ENCODE assay signal across 10 mouse cellular contexts in genomic region chr5:144998491-144998890, GRCm38 (mm10). TPM values are rescaled to one million over a fixed set of nuclear protein-coding genes. Genes with fewer than 3 reads are reported as not detected.
DNase-seq lines count a peak whose midpoint lies in the region; ATAC-seq and TF ChIP-seq lines count a peak whose summit lies in the region.
"Had no signal": no experiment of that assay in that cellular context is flagged by ENCODE, and none has a peak within 500 bp of the region (broad histone marks: within the 10 kb centered on the region; RNA-seq: fewer than 3 reads in every experiment).

No protein-coding gene starts in this region.

- no peaks in the 10 kb centered on the region for H3K4me1 ChIP-seq in forebrain, embryonic 14.5 days (ENCODE audit: control insufficient read depth, insufficient read depth, low read length)
- no peaks in the 10 kb centered on the region for H3K4me1 ChIP-seq in forebrain, embryonic 13.5 days
- H3K4me1 ChIP-seq in midbrain, postnatal 0 days (ENCODE audit: insufficient read depth, low read length) = no peaks in the 10 kb centered on the region
- no peaks in the 10 kb centered on the region for H3K4me1 ChIP-seq in midbrain, embryonic 11.5 days (ENCODE audit: control insufficient read depth, insufficient read depth, low read length)
- H3K4me1 ChIP-seq in embryonic facial prominence, embryonic 11.5 days (ENCODE audit: control insufficient read depth, insufficient read depth, low read length) = no peaks in the 10 kb centered on the region
- H3K4me1 ChIP-seq: heart, embryonic 13.5 days; megakaryocyte, embryonic 14.5 days had no signal

- H3K36me3 ChIP-seq in forebrain, embryonic 14.5 days (ENCODE audit: control insufficient read depth, insufficient read depth, low read length) = no peaks in the 10 kb centered on the region
- H3K36me3 ChIP-seq in forebrain, embryonic 13.5 days (ENCODE audit: poor library complexity, severe bottlenecking) = no peaks in the 10 kb centered on the region
- H3K36me3 ChIP-seq in midbrain, postnatal 0 days (ENCODE audit: insufficient read depth, low read length) = no peaks in the 10 kb centered on the region
- no peaks in the 10 kb centered on the region for H3K36me3 ChIP-seq in midbrain, embryonic 11.5 days (ENCODE audit: control insufficient read depth, insufficient read depth, low read length)
- no peaks in the 10 kb centered on the region for H3K36me3 ChIP-seq in embryonic facial prominence, embryonic 11.5 days (replicated peaks; ENCODE audit: control insufficient read depth, insufficient read depth, low read depth, low read length)
- H3K36me3 ChIP-seq: heart, embryonic 13.5 days had no signal

- DNase-seq in forebrain, embryonic 14.5 days (ENCODE audit: low spot score) = peak; percentile 23
- peak; percentile 49 for DNase-seq in midbrain, postnatal 0 days (ENCODE audit: low spot score)
- no peak for DNase-seq in midbrain, embryonic 11.5 days (ENCODE audit: low spot score, missing footprints)
- peak; percentile 53 for DNase-seq in embryonic facial prominence, embryonic 11.5 days (ENCODE audit: low spot score)
- peak; percentile 52 for DNase-seq in thymus, postnatal 4 days
- DNase-seq in spleen, postnatal 4 days (ENCODE audit: low spot score in 2 of 2) = no peak
- DNase-seq in adrenal gland, postnatal 36 days = no peak

- no peak overlapping the region for H3K4me3 ChIP-seq in forebrain, embryonic 14.5 days (ENCODE audit: low read depth, low read length)
- H3K4me3 ChIP-seq in forebrain, embryonic 13.5 days = no peak overlapping the region
- no peak overlapping the region for H3K4me3 ChIP-seq in midbrain, postnatal 0 days (ENCODE audit: low read depth, low read length)
- no peak overlapping the region for H3K4me3 ChIP-seq in midbrain, embryonic 11.5 days (ENCODE audit: low read depth, low read length)
- H3K4me3 ChIP-seq in embryonic facial prominence, embryonic 11.5 days (ENCODE audit: low read depth, low read length) = no peak overlapping the region
- H3K4me3 ChIP-seq: heart, embryonic 13.5 days; megakaryocyte, embryonic 14.5 days had no signal

- H3K9ac ChIP-seq in forebrain, embryonic 14.5 days (ENCODE audit: low read length) = no peak overlapping the region
- H3K9ac ChIP-seq in forebrain, embryonic 13.5 days = no peak overlapping the region
- H3K9ac ChIP-seq in midbrain, postnatal 0 days (replicated peaks; ENCODE audit: low read length, poor library complexity, severe bottlenecking) = no peak overlapping the region
- H3K9ac ChIP-seq in midbrain, embryonic 11.5 days (ENCODE audit: low read length) = no peak overlapping the region
- H3K9ac ChIP-seq in embryonic facial prominence, embryonic 11.5 days (replicated peaks; ENCODE audit: low read length) = no peak overlapping the region
- H3K9ac ChIP-seq: heart, embryonic 13.5 days had no signal

- no peak overlapping the region for H3K4me2 ChIP-seq in forebrain, embryonic 14.5 days (ENCODE audit: low read length)
- no peak overlapping the region for H3K4me2 ChIP-seq in forebrain, embryonic 13.5 days
- H3K4me2 ChIP-seq in midbrain, postnatal 0 days (ENCODE audit: low read depth, low read length, poor library complexity, severe bottlenecking) = no peak overlapping the region
- no peak overlapping the region for H3K4me2 ChIP-seq in midbrain, embryonic 11.5 days
- no peak overlapping the region for H3K4me2 ChIP-seq in embryonic facial prominence, embryonic 11.5 days (ENCODE audit: low read depth, low read length)
- H3K4me2 ChIP-seq: heart, embryonic 13.5 days had no signal

- no peaks in the 10 kb centered on the region for H3K27me3 ChIP-seq in forebrain, embryonic 14.5 days (replicated peaks; ENCODE audit: control insufficient read depth, insufficient read depth, low read length)
- H3K27me3 ChIP-seq in forebrain, embryonic 13.5 days = no peaks in the 10 kb centered on the region
- H3K27me3 ChIP-seq in midbrain, postnatal 0 days (ENCODE audit: insufficient read depth, low read length) = no peaks in the 10 kb centered on the region
- H3K27me3 ChIP-seq in midbrain, embryonic 11.5 days (ENCODE audit: control insufficient read depth, insufficient read depth, low read length) = no peaks in the 10 kb centered on the region
- H3K27me3 ChIP-seq in embryonic facial prominence, embryonic 11.5 days (ENCODE audit: control insufficient read depth, insufficient read depth, low read length) = no peaks in the 10 kb centered on the region
- H3K27me3 ChIP-seq: heart, embryonic 13.5 days had no signal

- no peaks in the 10 kb centered on the region for H3K9me3 ChIP-seq in forebrain, embryonic 14.5 days (replicated peaks; ENCODE audit: control insufficient read depth, low read length)
- no peaks in the 10 kb centered on the region for H3K9me3 ChIP-seq in forebrain, embryonic 13.5 days (replicated peaks)
- H3K9me3 ChIP-seq in midbrain, postnatal 0 days (ENCODE audit: low read length) = no peaks in the 10 kb centered on the region
- H3K9me3 ChIP-seq in midbrain, embryonic 11.5 days (ENCODE audit: control insufficient read depth, low read length) = no peaks in the 10 kb centered on the region
- no peaks in the 10 kb centered on the region for H3K9me3 ChIP-seq in embryonic facial prominence, embryonic 11.5 days (replicated peaks; ENCODE audit: control insufficient read depth, low read length)
- H3K9me3 ChIP-seq: heart, embryonic 13.5 days; megakaryocyte, embryonic 14.5 days had no signal

- ATAC-seq in forebrain, embryonic 14.5 days = no peak
- no peak for ATAC-seq in forebrain, embryonic 13.5 days
- no peak for ATAC-seq in midbrain, postnatal 0 days (ENCODE audit: low FRiP score)
- ATAC-seq in midbrain, embryonic 11.5 days (ENCODE audit: low FRiP score) = no peak
- no peak for ATAC-seq in embryonic facial prominence, embryonic 11.5 days (replicated peaks; ENCODE audit: insufficient number of reproducible peaks, low FRiP score, low TSS enrichment, low read depth)

- TF ChIP-seq CTCF in midbrain, postnatal 0 days (IDR thresholded peaks at IDR 0.05) = peak; percentile 70

- no peak overlapping the region for H3K27ac ChIP-seq in forebrain, embryonic 14.5 days (ENCODE audit: low read depth, low read length)
- H3K27ac ChIP-seq in forebrain, embryonic 13.5 days = no peak overlapping the region
- no peak overlapping the region for H3K27ac ChIP-seq in midbrain, postnatal 0 days (ENCODE audit: low read depth, low read length)
- no peak overlapping the region for H3K27ac ChIP-seq in midbrain, embryonic 11.5 days (ENCODE audit: low read depth, low read length)
- H3K27ac ChIP-seq in embryonic facial prominence, embryonic 11.5 days (replicated peaks; ENCODE audit: low read depth, low read length) = no peak overlapping the region
- H3K27ac ChIP-seq: heart, embryonic 13.5 days had no signal

- WGBS in forebrain, embryonic 14.5 days = 36% methylated on average over 2 of the region's 2 CpGs
- WGBS in forebrain, embryonic 13.5 days = 38% methylated on average over 2 of the region's 2 CpGs
- 47% methylated on average over 2 of the region's 2 CpGs for WGBS in midbrain, postnatal 0 days
- WGBS in midbrain, embryonic 11.5 days = 22% methylated on average over 2 of the region's 2 CpGs
- 33% methylated on average over 2 of the region's 2 CpGs for WGBS in embryonic facial prominence, embryonic 11.5 days

RNA-seq across cellular contexts. Expression of gene Smurf1, which starts 32.8 kb away (rescaled TPM):
- 16.5 and 22.7 TPM in 2 replicates for polyA plus RNA-seq in forebrain, embryonic 14.5 days (2014; fragmentation: Nextera tagmentation; extraction: Ambion mirVana)
- 16.8 and 18.1 TPM in 2 replicates for polyA plus RNA-seq in forebrain, embryonic 13.5 days (2015; fragmentation: Nextera tagmentation; extraction: Ambion mirVana)
- 63.0 and 71.1 TPM in 2 replicates for total RNA-seq in midbrain, postnatal 0 days (2014; rRNA removed)
- 24.6 and 28.0 TPM in 2 replicates for polyA plus RNA-seq in midbrain, postnatal 0 days (2015; fragmentation: Nextera tagmentation; extraction: Ambion mirVana)
- 13.2 and 17.8 TPM in 2 replicates for polyA plus RNA-seq in midbrain, embryonic 11.5 days (2014; fragmentation: Nextera tagmentation; extraction: Ambion mirVana)
- 12.1 and 16.7 TPM in 2 replicates for polyA plus RNA-seq in embryonic facial prominence, embryonic 11.5 days (2014; fragmentation: Nextera tagmentation; extraction: Ambion mirVana)
- 10 to 100 TPM; 18.6 to 24.8 TPM for total RNA-seq in adrenal gland, postnatal 36 days (2021)

RNA-seq across cellular contexts. Expression of gene Gm4871, which starts 34.1 kb away (rescaled TPM):
- polyA plus RNA-seq in forebrain, embryonic 14.5 days (2014; fragmentation: Nextera tagmentation; extraction: Ambion mirVana) = not detected in 2 replicates
- polyA plus RNA-seq in forebrain, embryonic 13.5 days (2015; fragmentation: Nextera tagmentation; extraction: Ambion mirVana) = not detected in 2 replicates
- total RNA-seq in midbrain, postnatal 0 days (2014; rRNA removed) = not detected in 2 replicates
- not detected in 2 replicates for polyA plus RNA-seq in midbrain, postnatal 0 days (2015; fragmentation: Nextera tagmentation; extraction: Ambion mirVana)
- not detected in 2 replicates for polyA plus RNA-seq in midbrain, embryonic 11.5 days (2014; fragmentation: Nextera tagmentation; extraction: Ambion mirVana)
- polyA plus RNA-seq in embryonic facial prominence, embryonic 11.5 days (2014; fragmentation: Nextera tagmentation; extraction: Ambion mirVana) = not detected in 2 replicates
- not detected for total RNA-seq in adrenal gland, postnatal 36 days (2021)
- polyA plus RNA-seq: heart, embryonic 13.5 days had no signal

RNA-seq across cellular contexts. Expression of gene 1700018F24Rik, which starts 44.3 kb away (rescaled TPM):
- not detected in 2 replicates for polyA plus RNA-seq in forebrain, embryonic 14.5 days (2014; fragmentation: Nextera tagmentation; extraction: Ambion mirVana)
- not detected in 2 replicates for polyA plus RNA-seq in forebrain, embryonic 13.5 days (2015; fragmentation: Nextera tagmentation; extraction: Ambion mirVana)
- total RNA-seq in midbrain, postnatal 0 days (2014; rRNA removed) = not detected in 2 replicates
- not detected in 2 replicates for polyA plus RNA-seq in midbrain, postnatal 0 days (2015; fragmentation: Nextera tagmentation; extraction: Ambion mirVana)
- polyA plus RNA-seq in midbrain, embryonic 11.5 days (2014; fragmentation: Nextera tagmentation; extraction: Ambion mirVana) = not detected in 2 replicates
- not detected in 2 replicates for polyA plus RNA-seq in embryonic facial prominence, embryonic 11.5 days (2014; fragmentation: Nextera tagmentation; extraction: Ambion mirVana)
- total RNA-seq in adrenal gland, postnatal 36 days (2021) = not detected
- polyA plus RNA-seq: heart, embryonic 13.5 days had no signal

Comparison
In these comparisons a context has a peak if more than half of its experiments do, and no peak if none do; other contexts are left out.
1. DNase-seq: peak in forebrain, embryonic 14.5 days (single experiment), midbrain, postnatal 0 days (single experiment), embryonic facial prominence, embryonic 11.5 days (single experiment) and thymus, postnatal 4 days (single experiment); none in midbrain, embryonic 11.5 days (single experiment), spleen, postnatal 4 days (0 of 2) and adrenal gland, postnatal 36 days (0 of 2).